Mouse (Mus musculus): Measurements from ENCODE around the gene H1f0.

Gene H1f0

GRCm38 (mm10) chr15:79038331-79038730, 10.1 kb downstream of the H1f0 start:
- no peak for DNase-seq (ENCODE audit: low spot score in 2 of 2)

DNA sequence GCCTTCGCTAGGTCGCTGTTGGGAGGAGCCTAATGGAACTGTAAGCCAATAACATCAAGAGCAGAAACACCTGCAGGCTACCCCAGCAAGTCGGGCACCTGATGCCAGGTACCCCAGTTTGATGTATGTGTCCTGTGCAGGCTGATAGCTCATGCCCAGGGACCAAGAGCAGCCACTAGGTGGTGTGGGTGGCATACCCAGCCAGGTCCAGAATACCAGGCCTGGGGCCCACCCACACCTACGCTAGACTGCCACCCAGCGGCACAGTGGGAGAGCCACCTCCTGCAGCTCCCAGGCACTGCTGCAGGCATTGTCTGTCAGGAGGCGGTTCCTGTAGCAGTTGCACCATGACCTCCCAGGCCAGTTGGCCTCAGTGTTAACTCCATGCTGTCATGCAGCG, 10.6 kb downstream of the H1f0 start:
- DNase-seq (ENCODE audit: low spot score in 2 of 2): peak in 1 of 2 experiments; percentile 44

- no peak for DNase-seq (ENCODE audit: low spot score in 2 of 2)
These were observed 12.5 kb downstream of the H1f0 start for GRCm38 (mm10) chr15:79040501-79041416.

DNA sequence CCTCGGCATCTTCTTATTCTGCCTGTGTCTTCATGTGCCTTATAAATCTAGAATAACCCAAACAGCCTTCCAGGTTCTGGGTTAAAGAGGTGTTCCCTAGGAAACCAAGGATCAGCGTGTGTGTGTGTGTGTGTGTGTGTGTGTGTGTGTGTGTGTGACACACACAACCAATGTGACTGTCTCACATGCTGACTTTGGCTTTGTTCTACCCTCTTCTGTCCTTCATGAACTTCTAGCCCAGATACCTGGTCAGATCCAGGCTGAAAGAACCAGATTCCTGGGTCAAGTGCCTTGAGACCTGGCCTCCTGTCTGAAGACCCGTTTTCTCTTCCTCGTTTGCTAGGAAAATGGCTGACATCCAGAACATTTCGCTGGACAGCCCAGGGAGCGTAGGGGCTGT, 13.3 kb downstream of the H1f0 start, which contains the start of gene Galr3:
Galr3 (plus strand) TSS at position 301 of the 400 bp plus-strand sequence.
- DNase-seq (ENCODE audit: low spot score in 2 of 2): no peak

DNA sequence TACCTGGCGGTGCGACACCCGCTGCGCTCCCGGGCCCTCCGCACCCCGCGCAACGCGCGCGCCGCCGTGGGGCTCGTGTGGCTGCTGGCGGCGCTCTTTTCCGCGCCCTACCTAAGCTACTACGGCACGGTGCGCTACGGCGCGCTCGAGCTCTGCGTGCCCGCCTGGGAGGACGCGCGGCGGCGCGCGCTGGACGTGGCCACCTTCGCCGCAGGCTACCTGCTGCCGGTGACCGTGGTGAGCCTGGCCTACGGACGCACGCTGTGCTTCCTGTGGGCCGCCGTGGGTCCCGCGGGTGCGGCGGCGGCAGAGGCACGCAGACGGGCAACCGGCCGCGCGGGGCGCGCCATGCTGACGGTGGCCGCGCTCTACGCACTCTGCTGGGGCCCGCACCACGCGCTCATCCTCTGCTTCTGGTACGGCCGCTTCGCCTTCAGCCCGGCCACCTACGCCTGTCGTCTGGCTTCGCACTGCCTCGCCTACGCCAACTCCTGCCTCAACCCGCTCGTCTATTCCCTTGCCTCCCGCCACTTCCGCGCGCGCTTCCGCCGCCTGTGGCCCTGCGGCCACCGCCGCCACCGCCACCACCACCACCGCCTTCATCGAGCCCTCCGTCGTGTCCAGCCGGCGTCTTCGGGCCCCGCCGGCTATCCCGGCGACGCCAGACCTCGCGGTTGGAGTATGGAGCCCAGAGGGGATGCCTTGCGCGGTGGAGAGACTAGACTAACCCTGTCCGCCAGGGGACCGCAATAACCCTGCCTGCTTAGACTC, 14.7 kb downstream of the H1f0 start:
- no peak for DNase-seq (ENCODE audit: low spot score in 2 of 2)

DNA sequence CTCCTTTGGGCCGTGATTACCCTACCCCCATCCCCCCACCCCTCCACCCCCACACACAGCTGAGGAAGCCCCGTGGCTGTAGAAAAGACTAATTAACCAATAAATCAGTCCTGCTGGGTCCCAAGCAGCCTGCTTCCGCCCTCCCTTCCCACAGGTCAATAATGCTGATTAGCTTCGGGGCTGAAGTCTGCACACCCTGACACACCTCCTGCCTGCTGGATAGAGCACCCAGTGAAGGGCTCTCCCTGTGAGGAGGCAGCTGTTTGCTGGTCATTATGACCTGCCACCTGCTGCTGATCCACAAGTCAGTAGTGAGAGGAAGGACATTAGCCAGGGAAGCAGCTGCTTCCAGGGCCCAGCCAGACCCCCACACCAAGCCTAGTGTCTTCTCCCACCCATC, 16.6 kb downstream of the H1f0 start:
- DNase-seq (ENCODE audit: low spot score in 2 of 2): no peak

DNA sequence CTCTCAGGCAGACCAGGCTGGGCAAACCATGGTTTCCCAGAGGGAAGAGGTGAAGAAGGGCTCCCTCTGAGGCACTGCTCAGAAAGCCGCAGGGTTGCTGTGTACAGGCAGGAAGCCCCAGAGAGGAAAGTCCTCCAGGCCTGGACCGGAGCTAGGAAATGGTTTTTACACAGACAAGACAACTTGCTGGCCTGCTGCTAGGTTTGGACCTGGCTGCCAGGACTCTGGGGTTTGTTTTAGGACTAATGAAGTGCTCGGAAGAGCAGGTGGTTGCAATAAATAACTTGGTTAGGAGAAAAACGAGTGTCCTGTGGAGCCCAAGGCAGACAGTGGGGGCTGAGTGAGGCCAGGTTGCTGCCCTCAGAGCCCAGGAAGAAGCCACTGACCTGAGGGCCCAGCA, 19.9 kb downstream of the H1f0 start:
- DNase-seq (ENCODE audit: low spot score in 2 of 2): no peak

GRCm38 (mm10) chr15:79050160-79050845, 22.1 kb downstream of the H1f0 start:
- no peak for DNase-seq (ENCODE audit: low spot score in 2 of 2)

DNA sequence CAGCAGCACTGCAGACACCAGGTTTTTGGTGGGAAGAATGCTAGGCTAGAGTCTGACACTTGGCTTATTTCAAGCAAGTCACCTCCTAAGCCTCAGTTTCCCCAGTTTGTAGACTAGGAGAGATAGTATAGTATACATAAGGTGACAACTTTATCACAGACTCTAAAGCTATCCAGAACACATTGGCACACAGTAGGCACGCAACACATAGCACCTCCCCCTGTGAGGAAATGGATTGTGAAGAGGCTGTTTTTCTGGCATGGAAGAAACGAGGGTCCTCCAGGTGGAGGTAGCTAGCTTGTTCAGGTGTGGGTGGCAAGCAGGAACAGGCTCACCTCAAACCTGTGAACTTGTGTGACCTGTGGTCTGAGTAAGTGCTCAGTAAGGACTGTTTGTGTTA, 22.7 kb downstream of the H1f0 start:
- no peak for DNase-seq (ENCODE audit: low spot score in 2 of 2)

DNA sequence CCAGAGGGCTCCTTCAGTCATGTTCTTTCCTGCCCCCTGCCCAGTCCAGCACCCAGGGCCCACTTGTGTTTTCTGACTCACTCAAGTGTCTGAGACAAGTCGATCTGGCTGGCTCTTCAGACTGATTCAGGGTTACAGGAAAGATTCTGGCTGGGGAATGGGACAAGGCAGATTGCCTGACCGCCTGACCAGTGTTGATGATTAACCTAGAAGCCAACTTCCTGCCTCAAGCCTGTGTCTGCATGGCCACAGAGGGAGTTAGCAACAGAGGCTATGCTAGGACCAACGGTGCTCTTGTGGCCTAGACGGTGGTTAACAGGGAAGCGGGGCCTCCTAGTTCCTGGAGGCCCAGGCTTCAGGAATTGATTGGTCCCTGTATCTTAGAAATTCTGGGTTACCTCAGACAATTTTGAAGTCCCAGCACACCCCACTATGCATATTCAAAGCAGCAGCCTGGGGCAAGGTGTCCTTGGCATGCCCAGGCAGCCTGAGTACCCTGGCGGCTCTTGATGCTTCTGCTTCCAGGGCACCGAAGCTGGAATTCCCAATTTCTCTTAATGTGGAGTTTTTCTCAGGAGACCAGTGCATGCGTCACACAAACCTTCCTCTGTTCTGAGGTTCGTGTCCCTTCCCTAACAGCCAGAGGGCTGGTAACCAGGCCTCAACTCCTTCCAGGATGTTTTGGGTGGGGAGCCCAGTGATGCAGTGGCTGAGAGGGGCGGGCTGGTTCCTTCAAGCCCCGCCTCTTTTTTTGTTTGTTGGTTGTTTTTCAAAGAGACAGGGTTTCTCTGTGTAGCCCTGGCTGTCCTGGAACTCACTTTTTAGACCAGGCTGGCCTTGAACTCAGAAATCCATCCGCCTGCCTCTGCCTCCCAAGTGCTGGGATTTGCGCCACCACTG, 23.5 kb downstream of the H1f0 start:
- DNase-seq (ENCODE audit: low spot score in 2 of 2): no peak

DNA sequence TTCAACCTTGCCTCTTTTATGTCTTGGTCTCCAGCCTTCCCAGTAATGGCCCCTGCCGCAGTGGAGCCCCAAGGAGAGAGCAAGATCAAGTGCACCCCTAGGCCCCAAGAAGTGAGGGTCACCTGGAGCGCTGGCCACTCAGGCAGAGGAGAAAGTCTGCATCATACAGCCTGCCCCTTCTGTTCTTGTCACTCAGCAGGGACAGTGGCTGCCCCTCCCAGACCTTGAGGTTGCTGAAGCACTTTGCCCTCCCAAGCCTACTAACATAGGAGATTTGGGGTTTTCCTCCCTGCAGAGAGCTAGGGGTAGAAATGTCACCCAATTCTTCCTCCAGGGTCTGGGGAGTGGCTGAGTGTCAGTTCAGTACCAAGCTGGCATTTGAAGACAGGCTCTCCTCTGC, 24.1 kb downstream of the H1f0 start:
- no peak for DNase-seq (ENCODE audit: low spot score in 2 of 2)

DNA sequence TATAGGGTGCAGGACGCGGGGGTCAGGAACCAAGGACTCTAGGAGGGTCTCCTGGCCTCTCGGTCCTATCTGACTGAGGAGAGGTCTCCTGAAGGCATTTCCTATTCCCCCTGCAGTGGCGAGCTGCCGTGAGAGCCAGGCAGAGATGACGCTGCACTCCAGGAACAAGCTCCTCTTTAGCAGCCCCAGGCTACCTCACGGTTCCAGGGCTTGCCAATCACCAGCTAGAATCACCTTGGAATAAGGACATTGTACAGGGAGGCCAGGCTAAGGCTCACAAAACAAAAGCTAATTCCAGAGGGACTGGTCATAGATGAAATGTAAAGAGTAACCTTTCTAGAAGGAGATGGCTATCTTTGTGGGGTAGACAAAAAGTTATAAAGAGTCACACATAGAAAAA, 28.4 kb downstream of the H1f0 start:
- DNase-seq (ENCODE audit: low spot score in 2 of 2): no peak

- no peak for DNase-seq (ENCODE audit: low spot score in 2 of 2)
These were observed 29.6 kb downstream of the H1f0 start for GRCm38 (mm10) chr15:79057850-79058249.

GRCm38 (mm10) chr15:79060887-79061565, 32.8 kb downstream of the H1f0 start:
- DNase-seq (ENCODE audit: low spot score in 2 of 2): no peak

GRCm38 (mm10) chr15:79062376-79063159, 34.3 kb downstream of the H1f0 start, which contains the start of gene Ankrd54:
TSS of gene Ankrd54 (minus strand) at chr15:79062893.
- DNase-seq (ENCODE audit: low spot score in 2 of 2): peak; percentile 93 to 96

- DNase-seq (ENCODE audit: low spot score in 2 of 2): no peak
These were observed 35.0 kb downstream of the H1f0 start for GRCm38 (mm10) chr15:79063160-79063740.

- no peak for DNase-seq (ENCODE audit: low spot score in 2 of 2)
These were observed 37.0 kb downstream of the H1f0 start for GRCm38 (mm10) chr15:79065086-79065770.

GRCm38 (mm10) chr15:79066276-79066675, 38.0 kb downstream of the H1f0 start:
- DNase-seq (ENCODE audit: low spot score in 2 of 2): no peak

- no peak for DNase-seq (ENCODE audit: low spot score in 2 of 2)
These were observed 39.4 kb downstream of the H1f0 start for GRCm38 (mm10) chr15:79067631-79068030.

All from cerebellum, postnatal 4 days (tissue).